Mouse (Mus musculus): ENCODE measurements at regions not wholly inside any gene's neighbourhood (a gene's known extent, or its start where the extent isn't known, plus 50 kb on each side); places are given as distances from the start of the nearest gene placed in this dataset.

DNA sequence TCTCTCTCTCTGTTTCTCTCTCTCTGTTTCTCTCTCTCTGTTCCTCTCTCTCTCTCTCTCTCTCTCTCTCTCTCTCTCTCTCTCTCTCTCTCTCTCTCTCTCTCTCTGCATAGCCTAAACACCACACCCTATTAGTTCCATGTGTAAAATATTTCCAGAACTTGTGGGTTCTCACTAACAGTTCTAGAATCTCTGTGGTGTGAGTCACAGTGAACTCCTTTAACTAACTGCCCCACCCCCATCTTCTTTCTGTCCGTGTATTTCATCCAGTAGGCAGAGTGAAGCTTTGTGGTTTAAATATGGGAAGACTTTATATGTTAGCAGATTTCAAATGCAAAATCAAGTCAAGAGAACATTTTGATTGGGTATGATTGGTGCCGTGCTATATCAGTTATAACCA, 153.8 kb downstream of the Alg10b start:
- TF ChIP-seq POLR2A (IDR thresholded peaks at IDR 0.05; ENCODE audit: insufficient read depth, low read length) (no peak), EP300 (IDR thresholded peaks at IDR 0.05; ENCODE audit: insufficient read depth, low read depth, low read length) (no peak), CTCF (IDR thresholded peaks at IDR 0.05; ENCODE audit: low read depth, low read length) (no peak)

Data from ES-Bruce4 (cell line).